In the genomic region with DNA sequence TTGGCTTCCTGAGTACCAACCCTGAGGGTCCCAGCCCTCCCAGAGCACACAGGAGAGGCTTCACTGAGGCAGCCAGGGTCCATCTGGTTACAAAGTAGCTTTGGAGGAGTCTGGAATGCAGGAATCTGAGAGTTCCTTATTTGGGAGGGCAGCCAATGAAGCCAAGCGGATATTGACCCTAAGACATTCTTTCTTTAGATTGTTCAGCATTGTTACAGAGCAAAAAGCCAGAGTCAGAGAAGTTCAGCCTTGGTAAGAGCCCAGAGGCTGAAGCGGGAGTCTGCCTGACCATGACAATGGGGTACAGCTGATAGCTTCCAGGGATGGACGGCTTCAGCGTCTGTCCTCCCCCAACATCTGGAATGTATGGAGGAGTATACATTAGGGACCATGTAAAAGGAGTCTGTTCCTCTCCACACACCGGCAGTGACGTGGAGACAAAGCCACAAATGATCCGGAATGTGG, we compare ENCODE assay signal across 9 mouse cellular contexts. TPM values are rescaled to one million over a fixed set of nuclear protein-coding genes. Genes with fewer than 3 reads are reported as not detected.
A peak's percentile ranks its signal among the peaks of the same experiment; 100 is the strongest.
DNase-seq lines count a peak whose midpoint lies in the region; ATAC-seq and TF ChIP-seq lines count a peak whose summit lies in the region.
"Had no signal": no experiment of that assay in that cellular context is flagged by ENCODE, and none has a peak within 500 bp of the region (broad histone marks: within the 10 kb centered on the region; RNA-seq: fewer than 3 reads in every experiment).

No protein-coding gene starts in this region.

- no peak overlapping the region for H3K9ac ChIP-seq in heart, embryonic 15.5 days
- H3K9ac ChIP-seq in stomach, postnatal 0 days (ENCODE audit: low read length) = no peak overlapping the region

- peak overlapping the region; percentile 31 for H3K4me3 ChIP-seq in heart, embryonic 15.5 days
- H3K4me3 ChIP-seq in stomach, postnatal 0 days (ENCODE audit: low read depth, low read length) = peak overlapping the region; percentile 17; the same call in 1 of the 2 replicates

- no peak for TF ChIP-seq EP300 in stomach, postnatal 0 days (optimal IDR thresholded peaks at IDR 0.05)

- WGBS in heart, embryonic 15.5 days = 23% methylated on average over 7 of the region's 7 CpGs
- 23% methylated on average over 7 of the region's 7 CpGs for WGBS in stomach, postnatal 0 days

- ATAC-seq in heart, embryonic 15.5 days (replicated peaks; ENCODE audit: insufficient number of reproducible peaks, insufficient read depth, low FRiP score, low read depth) = no peak
- ATAC-seq in stomach, postnatal 0 days (ENCODE audit: low FRiP score, low TSS enrichment) = peak; percentile 5; the same call in 1 of the 2 replicates

- peak overlapping the region; percentile 93 for H3K27ac ChIP-seq in heart, embryonic 15.5 days
- peak overlapping the region; percentile 97 for H3K27ac ChIP-seq in stomach, postnatal 0 days (replicated peaks)

- no peak for TF ChIP-seq CTCF in stomach, postnatal 0 days (IDR thresholded peaks at IDR 0.05; ENCODE audit: low read depth)

- H3K4me2 ChIP-seq in heart, embryonic 15.5 days = peak overlapping the region; percentile 54
- peak overlapping the region; percentile 42 for H3K4me2 ChIP-seq in stomach, postnatal 0 days (replicated peaks; ENCODE audit: low read depth)

- H3K36me3 ChIP-seq in heart, embryonic 15.5 days = 0 out of 2 replicates have a peak, but pooled peaks cover 4% of the 10 kb centered on the region
- no peaks in the 10 kb centered on the region for H3K36me3 ChIP-seq in stomach, postnatal 0 days (ENCODE audit: control insufficient read depth, insufficient read depth, low read length)

- H3K4me1 ChIP-seq in heart, embryonic 15.5 days (replicated peaks) = peaks cover 62% of the 10 kb centered on the region
- H3K4me1 ChIP-seq in stomach, postnatal 0 days (replicated peaks; ENCODE audit: control insufficient read depth, insufficient read depth) = peaks cover 25% of the 10 kb centered on the region

- H3K27me3 ChIP-seq in heart, embryonic 15.5 days = no peaks in the 10 kb centered on the region
- H3K27me3 ChIP-seq in stomach, postnatal 0 days (ENCODE audit: control insufficient read depth, insufficient read depth, low read length) = no peaks in the 10 kb centered on the region

- no peaks in the 10 kb centered on the region for H3K9me3 ChIP-seq in heart, embryonic 15.5 days (replicated peaks)
- no peaks in the 10 kb centered on the region for H3K9me3 ChIP-seq in stomach, postnatal 0 days (ENCODE audit: control insufficient read depth, low read length)

- DNase-seq in ovary, postnatal 36 days (ENCODE audit: low spot score) = peak; percentile 13
- no peak for DNase-seq in ovary, adult 18-20 months (ENCODE audit: low spot score)
- peak; percentile 38 to 64 for DNase-seq in kidney, postnatal 36 days
- DNase-seq in stomach, postnatal 0 days (ENCODE audit: low spot score) = no peak
- no peak for DNase-seq in gastrocnemius, postnatal 4 days (ENCODE audit: low spot score in 2 of 2)
- DNase-seq in layer of hippocampus, adult 9-10 months (ENCODE audit: low spot score) = no peak
- no peak for DNase-seq in spleen, postnatal 14 days (ENCODE audit: low spot score in 2 of 2)

RNA-seq across cellular contexts. Expression of a gene that starts 28.9 kb away (rescaled TPM):
- 5.0 and 6.8 TPM in 2 replicates for polyA plus RNA-seq in heart, embryonic 15.5 days (2015; fragmentation: Nextera tagmentation; extraction: Ambion mirVana)
- polyA plus RNA-seq in stomach, postnatal 0 days (2015; fragmentation: Nextera tagmentation; extraction: Ambion mirVana) = 3.1 and 5.1 TPM in 2 replicates
- 10 to 100 TPM; 20.4 to 25.6 TPM for total RNA-seq in gastrocnemius, postnatal 4 days (2021)

RNA-seq across cellular contexts. Expression of a gene that starts 42.1 kb away (rescaled TPM):
- polyA plus RNA-seq in heart, embryonic 15.5 days (2015; fragmentation: Nextera tagmentation; extraction: Ambion mirVana) = 0.08 and 0.09 TPM in 2 replicates
- polyA plus RNA-seq in stomach, postnatal 0 days (2015; fragmentation: Nextera tagmentation; extraction: Ambion mirVana) = 0.08 TPM in 1 of 2 replicates, not detected in the other
- total RNA-seq in gastrocnemius, postnatal 4 days (2021) = not detected
- total RNA-seq: heart, postnatal 36 days had no signal

Comparison
In these comparisons a context has a peak if more than half of its experiments do, and no peak if none do; other contexts are left out.
1. DNase-seq: peak in ovary, postnatal 36 days (single experiment) and kidney, postnatal 36 days (2 of 2); none in ovary, adult 18-20 months (single experiment), stomach, postnatal 0 days (single experiment), gastrocnemius, postnatal 4 days (0 of 2), layer of hippocampus, adult 9-10 months (single experiment) and spleen, postnatal 14 days (0 of 2).